Mouse (Mus musculus) hindbrain, postnatal 0 days (tissue): Measurements from ENCODE around the gene St8sia1. TPM values are rescaled to one million over a fixed set of nuclear protein-coding genes. Genes with fewer than 3 reads are reported as not detected.

Experiments
- ATAC-seq: fragments of 200-750 bp; cut with Nextera tagmentation; 2 replicates; pipeline ENCODE4 v1.8.0; 2017; ENCODE audit warnings: mild to moderate bottlenecking, moderate TSS enrichment, moderate library complexity
- DNase-seq: peaks from one replicate; pipeline ENCODE4 v3.0.0-alpha.2; 2015; ENCODE audit warnings: low spot score
- H3K27ac ChIP-seq: fragments of 300-500 bp; sonication (generic); 2 replicates; pipeline ENCODE4 v1.5.1; 2014; ENCODE audit warnings: mild to moderate bottlenecking
- H3K27me3 ChIP-seq: fragments of 300-500 bp; sonication (generic); 2 replicates; pipeline ENCODE4 v1.6.1; 2014; ENCODE audit warnings: low read length, mixed read lengths; ENCODE audit not compliant: insufficient read depth
- H3K36me3 ChIP-seq: fragments of 300-500 bp; sonication (generic); 2 replicates; pipeline ENCODE4 v1.6.1; 2014; ENCODE audit warnings: low read length, mixed read lengths; ENCODE audit not compliant: insufficient read depth
- H3K4me1 ChIP-seq: fragments of 300-500 bp; sonication (generic); 2 replicates; pipeline ENCODE4 v1.6.1; 2014; ENCODE audit warnings: antibody characterized with exemption, low read length, mixed read lengths; ENCODE audit not compliant: insufficient read depth
- H3K4me2 ChIP-seq: fragments of 300-500 bp; sonication (generic); 2 replicates; pipeline ENCODE4 v1.6.1; 2014; ENCODE audit warnings: low read depth, mild to moderate bottlenecking, low read length, moderate library complexity, mixed read lengths
- H3K4me3 ChIP-seq: fragments of 300-500 bp; sonication (generic); 2 replicates; pipeline ENCODE4 v1.5.1; 2014; ENCODE audit warnings: low read length
- H3K9ac ChIP-seq: fragments of 300-500 bp; sonication (generic); replicated peaks from 2 replicates; pipeline ENCODE4 v1.6.1; 2014; ENCODE audit warnings: mild to moderate bottlenecking, low read length, moderate library complexity, mixed read lengths
- H3K9me3 ChIP-seq: fragments of 300-500 bp; sonication (generic); 2 replicates; pipeline ENCODE4 v1.6.1; 2016; ENCODE audit warnings: low read length, mixed read lengths
- CTCF ChIP-seq: IDR thresholded peaks from 2 replicates; pipeline ENCODE4 v1.5.1; 2016; ENCODE audit warnings: antibody characterized with exemption, control low read depth, low read depth
- WGBS: fragments of 180-500 bp; shearing (Covaris S2); extraction: QIAGEN DNeasy Blood & Tissue Kit; methylation state at CpG from one replicate; pipeline ENCODE4 v1.1.7; 2014; 5-methylcytosine and 5-hydroxymethylcytosine counted together
- polyA plus RNA-seq: library from polyadenylated mRNA; unstranded; fragments of >200 nt; fragmentation: Nextera tagmentation; extraction: Ambion mirVana; gene quantifications from 2 replicates; pipeline ENCODE4 v1.2.1, GENCODE M21; 2015
- total RNA-seq: library from RNA; depleted of rRNA; stranded (reverse); fragments of >200 nt; gene quantifications from 2 replicates; pipeline ENCODE4 v1.2.3, GENCODE M21; 2014

The St8sia1 gene
- total and polyA plus RNA-seq, 2 experiments from 2014 or later, result 3.7 to 18.0 TPM

- H3K4me1 ChIP-seq, result no peaks in the 10 kb centered on the region
- no peak overlapping the region for H3K4me3 ChIP-seq
- TF ChIP-seq CTCF, result no peak
- no peaks in the 10 kb centered on the region for H3K27me3 ChIP-seq
- no peak for DNase-seq
- no peaks in the 10 kb centered on the region for H3K36me3 ChIP-seq
- no peak overlapping the region for H3K4me2 ChIP-seq
- no peaks in the 10 kb centered on the region for H3K9me3 ChIP-seq
- no peak overlapping the region for H3K9ac ChIP-seq
- 86% methylated on average over 8 of the region's 8 CpGs for WGBS
- no peak for ATAC-seq
- H3K27ac ChIP-seq, result no peak overlapping the region
These were observed 116.2 kb downstream of the St8sia1 start for GRCm38 (mm10) chr6:142847914-142848674.

GRCm38 (mm10) chr6:142846855-142847254 lies 117.4 kb downstream of the St8sia1 start:
- Histone ChIP-seq H3K9me3 (no peaks in the 10 kb centered on the region), H3K36me3 (no peaks in the 10 kb centered on the region), H3K27ac (no peak overlapping the region), H3K9ac (no peak overlapping the region), H3K4me1 (no peaks in the 10 kb centered on the region), H3K27me3 (no peaks in the 10 kb centered on the region), H3K4me2 (no peak overlapping the region), H3K4me3 (no peak overlapping the region)
- WGBS, result 92% methylated on average over 4 of the region's 4 CpGs
- ATAC-seq, result no peak
- no peak for DNase-seq
- no peak for TF ChIP-seq CTCF

- H3K36me3 ChIP-seq, result no peaks in the 10 kb centered on the region
- no peak overlapping the region for H3K27ac ChIP-seq
- H3K4me1 ChIP-seq, result no peaks in the 10 kb centered on the region
- no peak for TF ChIP-seq CTCF
- H3K27me3 ChIP-seq, result no peaks in the 10 kb centered on the region
- 87% methylated on average over 4 of the region's 4 CpGs for WGBS
- no peak overlapping the region for H3K4me2 ChIP-seq
- no peak overlapping the region for H3K9ac ChIP-seq
- DNase-seq, result no peak
- no peak overlapping the region for H3K4me3 ChIP-seq
- H3K9me3 ChIP-seq, result no peaks in the 10 kb centered on the region
- no peak for ATAC-seq
These were observed 119.2 kb downstream of the St8sia1 start for GRCm38 (mm10) chr6:142845066-142845465.

GRCm38 (mm10) chr6:142844061-142844460 lies 120.2 kb downstream of the St8sia1 start:
- H3K4me3 ChIP-seq, result no peak overlapping the region
- no peaks in the 10 kb centered on the region for H3K27me3 ChIP-seq
- no peak overlapping the region for H3K9ac ChIP-seq
- H3K27ac ChIP-seq, result no peak overlapping the region
- 91% methylated on average over 4 of the region's 4 CpGs for WGBS
- no peaks in the 10 kb centered on the region for H3K9me3 ChIP-seq
- ATAC-seq, result no peak
- no peak for TF ChIP-seq CTCF
- DNase-seq, result no peak
- H3K36me3 ChIP-seq, result no peaks in the 10 kb centered on the region
- no peak overlapping the region for H3K4me2 ChIP-seq
- no peaks in the 10 kb centered on the region for H3K4me1 ChIP-seq

GRCm38 (mm10) chr6:142838501-142838900 lies 125.8 kb downstream of the St8sia1 start:
- TF ChIP-seq CTCF, result no peak
- DNase-seq, result no peak
- WGBS, result 86% methylated on average over 1 of the region's 1 CpGs
- Histone ChIP-seq H3K36me3 (no peaks in the 10 kb centered on the region), H3K4me1 (peaks cover 4% of the 10 kb centered on the region; the same call in 1 of the 2 replicates), H3K9me3 (no peaks in the 10 kb centered on the region), H3K27ac (no peak overlapping the region), H3K27me3 (no peaks in the 10 kb centered on the region), H3K4me3 (no peak overlapping the region), H3K9ac (no peak overlapping the region), H3K4me2 (no peak overlapping the region)
- ATAC-seq, result no peak

- WGBS, result 77% methylated on average over 9 of the region's 9 CpGs
- TF ChIP-seq CTCF, result no peak
- H3K4me2 ChIP-seq, result no peak overlapping the region
These were observed 126.9 kb downstream of the St8sia1 start for GRCm38 (mm10) chr6:142837326-142837725.

GRCm38 (mm10) chr6:142835726-142836125 lies 128.5 kb downstream of the St8sia1 start:
- peak overlapping the region; percentile 51; the same call in 1 of the 2 replicates for H3K27ac ChIP-seq
- TF ChIP-seq CTCF, result no peak
- peak; percentile 67 for DNase-seq
- no peak overlapping the region for H3K4me3 ChIP-seq
- H3K36me3 ChIP-seq, result no peaks in the 10 kb centered on the region
- no peaks in the 10 kb centered on the region for H3K9me3 ChIP-seq
- 18% methylated on average over 18 of the region's 18 CpGs for WGBS
- no peak overlapping the region for H3K9ac ChIP-seq
- ATAC-seq, result peak; percentile 93
- peaks cover 4% of the 10 kb centered on the region; the same call in 1 of the 2 replicates for H3K4me1 ChIP-seq
- H3K27me3 ChIP-seq, result no peaks in the 10 kb centered on the region
- H3K4me2 ChIP-seq, result 0 out of 2 replicates have a peak overlapping the region, but pooled peaks have one; percentile 7

More at GRCm38 (mm10) chr6:142837326-142837725, 126.9 kb downstream of the St8sia1 start:
- no peak overlapping the region for H3K4me3 ChIP-seq
- H3K4me1 ChIP-seq, result peaks cover 4% of the 10 kb centered on the region; the same call in 1 of the 2 replicates
- no peaks in the 10 kb centered on the region for H3K27me3 ChIP-seq
- no peaks in the 10 kb centered on the region for H3K9me3 ChIP-seq
- H3K36me3 ChIP-seq, result no peaks in the 10 kb centered on the region
- H3K9ac ChIP-seq, result no peak overlapping the region
- no peak for ATAC-seq
- DNase-seq, result no peak
- H3K27ac ChIP-seq, result no peak overlapping the region
